Mouse (Mus musculus): ENCODE results near the gene Mtr.

DNA sequence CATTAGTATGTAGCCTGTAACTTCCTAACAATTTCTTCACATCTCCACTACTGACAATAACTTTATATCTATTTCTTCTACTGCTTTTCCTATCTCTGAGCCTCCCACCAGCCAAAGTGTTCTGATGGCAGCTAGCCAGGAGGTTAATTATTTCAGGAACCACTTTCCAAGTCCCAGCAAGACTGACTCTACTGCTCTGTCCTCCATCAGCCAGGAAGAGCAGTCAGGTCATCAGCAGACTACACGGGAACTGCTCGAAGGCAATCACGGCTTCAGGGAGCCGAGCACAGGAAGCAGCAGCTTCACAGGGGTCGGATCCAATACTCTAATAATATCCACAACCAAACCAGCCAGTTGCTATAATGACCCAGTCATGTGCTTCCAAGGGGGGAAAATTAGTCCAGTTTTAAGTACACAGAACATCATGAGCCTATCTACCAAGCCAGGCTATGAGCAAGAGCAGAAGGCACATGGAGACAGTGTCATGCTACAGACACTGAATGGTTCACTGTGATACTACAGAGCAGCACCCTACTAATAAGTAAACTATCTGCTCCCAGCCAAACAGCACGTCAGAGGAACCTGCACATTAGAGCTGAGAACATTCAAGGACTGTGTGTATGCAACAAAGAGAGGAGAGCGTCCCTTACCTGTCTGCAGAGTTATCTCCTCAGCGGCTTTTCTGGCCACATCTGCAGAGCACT lies 8.6 kb downstream of the Mtr start:
- TF ChIP-seq CTCF (IDR thresholded peaks at IDR 0.05; ENCODE audit: borderline replicate concordance, insufficient read depth, low read depth, low read length) (no peak), POLR2A (IDR thresholded peaks at IDR 0.05; ENCODE audit: borderline replicate concordance, insufficient read depth, low read length) (no peak)
